Mouse (Mus musculus) CD4-positive, CD25-positive, alpha-beta regulatory T cell, adult 2 months (primary cell): ENCODE data around the gene Lrp10.
A peak's percentile ranks its signal among the peaks of the same experiment; 100 is the strongest.

Experiments
- DNase-seq: peaks from one replicate; pipeline ENCODE4 v3.0.0-alpha.2; 2012; ENCODE audit warnings: low read depth, low spot score

The Lrp10 gene

DNA sequence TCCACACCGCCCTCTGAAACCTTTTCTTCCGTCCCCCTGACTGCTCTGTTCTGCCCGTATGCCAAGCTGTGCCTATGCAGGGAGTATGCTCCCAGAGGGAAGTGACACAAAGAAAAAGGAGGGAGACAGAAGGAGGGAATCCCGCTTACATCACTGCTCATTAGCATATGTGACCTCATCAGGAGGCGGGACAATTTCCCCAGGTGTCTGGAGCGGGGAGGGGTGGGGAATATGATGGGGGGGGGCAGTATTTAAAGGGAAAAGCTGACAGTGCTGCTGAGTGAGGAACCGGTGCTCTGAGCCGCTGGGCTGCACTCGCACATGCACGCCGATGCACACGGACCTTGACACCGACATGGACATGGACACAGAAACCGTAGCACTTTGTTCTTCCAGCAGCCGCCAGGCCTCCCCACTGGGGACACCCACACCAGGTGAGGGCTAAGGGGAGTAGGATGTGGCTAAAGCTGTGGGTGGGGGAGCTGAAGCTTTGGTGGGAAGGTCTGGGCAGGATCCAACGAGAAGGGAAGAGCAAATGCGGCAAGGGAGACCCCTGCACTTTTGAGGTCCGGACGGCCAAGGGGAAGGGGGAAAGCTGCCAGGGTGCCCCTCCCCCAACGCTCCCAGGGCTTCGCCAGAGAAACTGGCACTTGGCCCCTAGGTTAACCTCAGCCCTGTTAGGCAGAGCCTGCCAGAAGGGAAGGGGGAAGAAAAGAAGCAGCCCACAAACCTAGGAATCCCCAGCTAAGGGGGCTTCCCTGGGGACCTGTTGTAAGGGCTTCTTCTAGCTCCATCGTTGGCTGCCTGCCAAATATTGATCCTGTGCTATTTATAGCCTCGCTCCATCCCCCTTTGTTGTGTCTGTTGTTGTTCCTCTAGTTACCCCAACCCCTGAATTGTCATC lies 12.3 kb downstream of the Lrp10 start, which contains the start of gene Rem2:
Gene Rem2 (plus strand): TSS at position 160 of the 904 bp plus-strand sequence.
- no peak for DNase-seq

DNA sequence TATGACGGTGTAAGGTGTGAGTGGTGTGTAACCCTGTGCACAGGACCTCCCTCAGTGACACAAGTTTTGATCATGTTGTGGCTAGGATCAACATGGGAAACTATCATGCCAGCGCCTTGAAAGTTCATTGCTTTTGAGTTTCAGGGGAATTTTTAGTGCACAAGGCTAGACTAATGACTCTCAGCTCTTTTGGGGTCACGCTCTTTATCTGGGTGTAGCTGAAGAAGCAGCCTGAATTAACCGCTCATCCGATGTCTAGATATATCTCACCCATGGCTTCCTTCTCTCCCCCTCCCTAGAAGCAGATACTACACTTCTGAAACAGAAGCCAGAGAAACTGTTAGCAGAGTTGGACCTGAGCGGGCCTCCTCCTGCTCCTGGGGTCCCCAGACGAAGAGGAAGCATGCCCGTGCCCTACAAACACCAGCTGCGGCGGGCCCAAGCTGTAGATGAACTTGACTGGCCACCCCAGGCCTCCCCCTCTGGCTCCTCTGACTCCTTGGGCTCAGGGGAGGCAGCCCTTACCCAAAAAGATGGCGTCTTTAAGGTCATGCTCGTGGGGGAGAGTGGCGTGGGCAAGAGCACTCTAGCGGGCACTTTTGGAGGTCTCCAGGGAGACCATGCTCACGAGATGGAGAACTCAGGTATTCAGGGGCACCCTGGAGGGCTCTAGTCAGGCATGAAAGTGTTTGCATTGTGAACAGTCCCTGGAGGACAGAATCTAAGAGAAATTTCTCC lies 13.4 kb downstream of the Lrp10 start:
- DNase-seq, result no peak

DNA sequence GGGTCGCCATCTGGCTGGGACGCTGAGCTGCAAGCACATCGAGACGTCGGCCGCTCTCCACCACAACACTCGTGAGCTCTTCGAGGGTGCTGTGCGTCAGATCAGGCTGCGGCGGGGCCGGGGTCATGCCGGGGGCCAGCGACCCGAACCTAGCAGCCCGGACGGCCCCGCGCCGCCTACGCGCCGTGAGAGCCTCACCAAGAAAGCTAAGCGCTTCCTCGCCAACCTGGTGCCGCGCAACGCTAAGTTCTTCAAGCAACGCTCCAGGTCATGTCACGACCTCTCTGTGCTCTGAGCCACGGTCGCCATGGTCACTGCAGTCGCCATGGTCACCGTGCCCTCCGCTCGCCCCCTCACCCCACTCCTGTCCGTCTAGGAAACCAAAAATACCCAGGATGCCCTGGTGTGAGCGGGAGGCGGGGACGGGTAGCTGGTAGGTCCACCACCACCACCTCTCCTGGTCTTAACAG lies 15.5 kb downstream of the Lrp10 start:
- peak; percentile 80 for DNase-seq

DNA sequence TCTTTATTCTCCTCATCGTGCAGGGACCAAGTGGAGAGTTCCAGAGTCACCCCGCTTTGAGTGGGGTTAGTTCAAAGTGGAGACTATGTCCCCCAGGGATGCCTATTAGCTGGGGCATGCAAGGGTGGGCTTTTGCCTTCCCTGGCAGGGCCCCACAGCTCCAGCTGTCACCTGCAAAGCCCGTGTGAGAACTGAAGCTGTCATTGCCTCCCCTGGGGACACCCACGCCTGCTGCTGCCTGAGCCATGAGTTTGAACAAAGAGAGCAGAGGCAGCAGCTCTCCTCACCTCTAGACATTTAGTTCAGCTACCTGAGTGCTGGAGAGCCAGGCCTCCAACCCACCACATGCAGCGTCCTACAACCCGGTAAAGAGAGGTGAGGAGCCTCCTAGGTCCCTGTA lies 16.7 kb downstream of the Lrp10 start:
- DNase-seq, result peak; percentile 48

DNA sequence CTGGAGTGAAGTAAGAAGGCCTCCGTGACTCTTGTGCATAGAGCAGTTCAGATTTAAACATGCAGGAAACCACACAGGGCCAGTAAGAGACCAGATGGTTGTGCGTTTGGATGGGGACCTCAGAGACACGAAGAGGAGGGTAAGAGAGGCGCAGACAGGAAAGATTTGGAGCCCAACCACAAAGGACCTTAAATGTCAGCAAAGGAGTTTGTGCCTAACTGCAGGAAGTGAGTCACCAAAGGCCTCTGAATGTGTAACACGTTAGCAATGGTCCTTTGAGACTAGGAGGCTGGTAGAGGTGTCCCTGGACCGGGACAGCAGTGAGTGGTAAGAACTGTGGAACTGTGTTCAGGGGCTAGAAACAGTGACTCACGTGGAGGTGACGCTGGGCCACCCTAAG lies 17.5 kb downstream of the Lrp10 start:
- peak; percentile 74 for DNase-seq

DNA sequence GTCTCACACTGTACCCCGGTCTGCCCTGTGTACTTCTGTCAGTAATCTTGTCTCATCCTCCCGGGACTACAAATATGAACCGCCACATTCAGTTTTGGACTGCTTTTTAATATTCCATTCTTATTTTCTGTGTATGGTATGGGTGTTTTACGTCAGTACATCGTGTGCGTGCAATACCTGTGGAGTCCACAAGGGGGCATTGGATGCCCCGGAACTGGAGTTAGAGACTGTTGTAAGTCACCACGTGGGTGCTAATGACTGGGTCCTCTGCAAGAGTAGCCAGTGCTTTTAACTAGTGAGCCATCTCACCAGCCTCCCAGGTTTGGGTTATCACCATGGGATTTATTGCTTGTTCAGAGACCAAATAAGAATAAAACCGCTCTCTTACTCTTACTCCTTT lies 18.6 kb downstream of the Lrp10 start:
- DNase-seq, result peak; percentile 82

DNA sequence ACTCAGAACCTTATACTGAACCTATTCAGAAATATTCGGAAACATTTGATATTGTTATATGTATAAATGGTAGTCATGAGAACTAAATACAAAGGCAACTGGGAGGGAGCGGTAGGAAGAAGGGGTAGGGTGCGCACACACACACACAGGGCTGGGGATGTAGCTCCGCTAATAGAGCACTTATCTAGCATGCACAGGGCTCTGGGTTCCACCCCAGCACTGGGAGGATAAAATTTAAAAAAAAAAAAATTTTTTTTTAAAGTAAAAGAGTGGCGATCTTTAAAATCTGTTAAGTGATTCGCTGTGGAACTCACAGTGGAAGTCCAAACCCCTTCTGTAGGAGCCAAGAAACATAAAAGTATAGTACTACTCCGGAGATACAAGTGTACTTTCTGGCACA lies 22.0 kb downstream of the Lrp10 start:
- DNase-seq, result no peak

DNA sequence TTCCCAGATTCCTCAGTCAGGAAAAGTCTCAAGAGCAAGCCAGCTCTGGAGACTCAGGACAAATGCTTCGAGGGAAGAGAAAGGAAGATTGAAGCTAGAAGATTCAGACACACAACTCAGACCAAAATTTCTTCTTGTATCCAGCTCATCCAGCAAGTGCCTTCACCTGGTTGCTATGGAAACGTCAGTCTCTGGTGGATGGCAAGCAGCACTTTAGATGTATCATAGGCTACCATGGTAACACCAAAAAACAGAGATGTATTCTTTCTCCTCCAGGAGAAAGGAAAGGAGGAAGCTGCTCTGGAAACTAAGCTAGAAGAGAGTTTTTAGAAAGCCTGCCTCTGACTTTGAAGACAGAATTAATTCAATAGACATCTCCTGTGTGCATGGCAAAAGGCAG lies 23.8 kb downstream of the Lrp10 start:
- DNase-seq, result no peak

DNA sequence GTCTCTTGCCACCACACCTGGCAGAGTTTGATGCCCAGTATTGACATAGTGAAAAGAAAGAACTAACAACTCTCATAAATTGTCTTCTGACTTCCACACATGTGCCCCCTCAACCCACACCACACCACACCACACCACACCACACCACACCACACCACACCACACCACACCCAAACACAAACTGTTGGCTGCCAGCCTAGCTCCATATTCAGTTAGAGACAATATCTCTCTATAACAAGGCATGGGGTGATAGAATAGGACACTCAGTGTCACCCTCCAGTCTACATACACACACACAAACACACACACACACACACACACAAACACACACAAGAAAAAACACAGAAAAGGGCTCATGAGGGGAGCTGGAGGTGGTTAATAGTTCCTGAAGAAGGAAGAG lies 24.4 kb downstream of the Lrp10 start:
- no peak for DNase-seq

DNA sequence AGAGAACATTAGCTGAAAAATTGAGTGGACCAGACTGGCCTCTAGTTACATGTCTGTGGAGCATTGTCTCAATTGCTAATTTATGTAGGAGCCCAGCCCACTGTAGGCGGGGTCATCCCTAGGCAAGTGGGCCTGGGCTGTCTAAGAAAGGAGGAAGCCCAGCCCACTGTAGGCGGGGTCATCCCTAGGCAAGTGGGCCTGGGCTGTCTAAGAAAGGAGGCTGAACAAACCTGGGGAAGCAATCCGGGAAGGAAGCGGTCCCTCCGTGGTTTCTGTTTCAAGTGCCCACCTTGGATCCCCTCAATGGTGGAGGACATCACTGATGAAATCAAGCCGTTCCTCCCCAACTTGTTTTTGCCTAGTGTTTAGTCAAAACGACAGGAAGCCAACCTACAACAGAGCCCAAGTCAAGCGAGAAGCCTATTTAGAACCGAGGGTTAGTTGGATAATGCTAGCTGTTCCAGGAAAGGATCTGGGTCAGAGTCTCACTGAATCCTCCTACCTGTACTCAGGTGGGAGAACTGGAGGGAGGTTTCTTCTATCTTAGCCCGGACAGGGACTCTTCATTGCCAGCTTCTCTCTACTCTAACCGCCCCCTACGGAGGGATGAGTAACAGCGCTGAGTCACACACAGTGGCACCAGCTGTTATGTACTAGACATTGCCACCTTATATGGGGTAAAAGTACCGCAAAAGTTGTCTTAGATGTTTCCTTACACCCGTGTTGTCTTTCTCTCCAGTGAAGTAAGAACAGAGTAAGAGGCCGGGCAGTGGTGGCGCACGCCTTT lies 28.6 kb downstream of the Lrp10 start:
- peak; percentile 79 for DNase-seq

DNA sequence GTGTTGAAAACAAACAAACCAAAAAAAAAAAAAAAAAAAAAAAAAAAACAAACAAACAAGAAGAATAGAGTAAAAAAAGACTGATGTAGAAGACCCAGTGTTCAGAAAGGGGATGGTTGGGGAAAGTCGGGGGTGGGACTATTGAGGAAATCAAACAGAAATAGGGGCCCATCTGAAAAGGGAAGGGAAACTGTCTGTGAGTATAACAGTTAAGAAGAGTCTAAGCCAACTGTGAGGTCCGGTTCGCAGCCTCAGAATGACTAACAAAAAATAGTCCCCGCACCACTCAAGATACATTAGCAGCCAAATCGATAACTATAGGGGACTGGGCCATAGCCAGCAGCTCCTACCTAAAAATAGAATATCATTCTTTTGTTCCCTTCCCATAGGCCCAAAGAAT lies 29.3 kb downstream of the Lrp10 start:
- DNase-seq, result no peak

DNA sequence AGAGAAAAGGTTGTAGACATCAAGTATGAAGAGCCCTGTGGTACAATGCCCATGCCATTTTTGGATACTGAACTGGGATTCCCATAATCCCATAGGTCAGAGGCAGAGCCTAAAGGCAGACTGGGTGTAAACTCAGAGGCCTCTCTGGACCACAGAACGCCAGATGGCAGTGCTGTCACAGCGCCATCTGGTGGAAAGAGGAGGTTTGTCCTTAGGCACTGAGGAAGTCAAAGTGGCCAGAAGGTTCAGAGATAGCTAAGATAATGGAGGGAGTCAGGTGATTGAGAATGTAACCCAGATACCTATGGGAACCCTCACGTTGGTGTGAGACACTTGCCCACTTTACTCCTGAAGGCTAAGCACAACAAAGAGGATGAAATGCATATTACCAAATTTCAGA lies 30.3 kb downstream of the Lrp10 start:
- peak; percentile 90 for DNase-seq

DNA sequence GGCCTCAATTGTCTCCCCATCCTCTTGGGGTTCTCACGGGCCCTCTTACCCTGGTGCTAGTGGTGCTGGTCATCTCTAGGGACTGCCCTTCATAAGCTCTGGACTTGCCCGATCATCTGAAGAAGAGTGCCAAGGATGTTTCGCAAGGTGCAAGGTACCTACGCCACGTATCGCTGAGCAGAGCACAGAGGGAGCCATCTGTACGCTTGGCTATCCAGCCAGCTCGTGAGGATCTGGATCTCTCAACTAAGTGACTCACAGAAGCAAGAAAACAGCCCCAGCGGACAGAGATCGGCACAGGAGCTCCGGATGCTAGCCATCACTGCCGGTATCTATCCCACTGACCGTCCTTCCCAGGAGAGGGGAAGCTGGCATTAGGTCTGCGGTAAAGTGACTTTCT lies 32.8 kb downstream of the Lrp10 start:
- DNase-seq, result no peak

DNA sequence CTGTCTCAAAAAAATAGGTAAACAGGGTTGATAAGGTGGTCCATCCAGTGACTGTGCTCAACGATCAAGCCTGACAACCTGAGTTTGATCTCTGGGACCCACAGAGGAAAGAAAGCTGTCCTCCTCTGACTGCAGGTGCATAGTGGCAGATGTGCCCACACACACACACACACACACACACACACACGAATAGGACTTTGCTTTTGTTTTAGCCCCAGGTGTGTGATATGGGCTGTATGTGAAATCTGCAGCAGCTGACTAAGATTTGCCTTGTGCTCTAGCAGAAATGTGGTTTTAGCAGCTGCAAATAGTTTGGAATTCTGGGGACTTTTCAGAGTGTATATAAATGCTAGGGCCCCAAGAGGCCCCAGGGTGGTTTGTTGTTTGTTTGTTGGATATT lies 35.4 kb downstream of the Lrp10 start:
- no peak for DNase-seq

DNA sequence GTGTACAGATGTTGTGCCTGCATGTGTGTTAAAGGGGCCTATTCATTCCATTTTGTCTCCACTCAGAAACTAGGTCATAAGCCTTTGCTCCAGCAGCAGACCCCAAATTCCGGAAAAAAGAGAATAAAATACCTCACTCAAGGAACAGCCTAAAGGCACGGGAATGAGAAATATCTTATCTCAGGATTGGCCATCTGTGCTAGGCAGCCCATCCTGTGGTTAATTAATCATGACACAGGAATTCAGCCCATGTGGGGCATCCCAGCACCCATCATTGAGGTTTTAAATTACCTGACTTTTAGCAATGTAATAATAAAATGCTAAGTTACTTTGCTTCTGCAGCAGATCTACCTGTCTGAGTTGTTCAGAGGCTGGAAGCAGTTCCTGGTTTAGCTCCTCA lies 37.4 kb downstream of the Lrp10 start:
- no peak for DNase-seq

DNA sequence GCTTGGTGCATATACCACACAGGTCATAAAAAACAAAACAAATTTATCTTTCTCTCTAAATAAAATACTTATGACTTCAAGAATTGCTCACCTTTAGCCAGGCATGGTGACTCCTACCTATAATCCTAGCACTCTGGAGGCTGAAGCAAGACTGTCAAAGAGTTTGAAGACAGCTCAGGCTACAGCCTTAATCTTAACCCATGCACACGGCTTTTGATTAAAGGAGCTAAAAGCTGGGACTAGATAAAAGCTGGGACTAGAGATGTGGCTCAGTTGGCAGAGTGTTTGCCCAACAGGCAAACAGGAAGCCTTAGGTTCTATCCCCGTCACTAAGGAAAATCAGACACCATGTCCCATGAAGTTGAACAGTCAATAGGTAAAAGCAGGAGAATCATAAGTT lies 39.2 kb downstream of the Lrp10 start:
- no peak for DNase-seq

DNA sequence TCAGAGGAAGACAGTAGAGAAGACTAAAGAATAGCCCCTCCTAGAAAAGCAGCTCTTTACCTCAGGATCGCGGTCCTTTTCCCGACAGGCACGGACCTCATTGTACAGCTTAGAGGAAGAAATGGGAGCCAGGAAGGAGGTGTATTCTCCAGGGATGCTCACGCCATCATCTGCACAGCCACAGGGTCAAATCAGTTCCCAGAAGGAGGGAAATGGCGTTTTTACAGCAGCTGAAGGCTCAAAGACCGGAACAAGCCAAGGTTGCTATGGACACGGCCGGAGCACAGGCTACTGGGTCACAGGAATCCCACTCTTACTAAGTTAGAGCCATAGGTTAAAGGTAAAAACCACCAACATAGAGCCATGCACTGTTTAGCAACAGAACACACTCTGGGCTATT lies 45.8 kb downstream of the Lrp10 start:
- no peak for DNase-seq

DNA sequence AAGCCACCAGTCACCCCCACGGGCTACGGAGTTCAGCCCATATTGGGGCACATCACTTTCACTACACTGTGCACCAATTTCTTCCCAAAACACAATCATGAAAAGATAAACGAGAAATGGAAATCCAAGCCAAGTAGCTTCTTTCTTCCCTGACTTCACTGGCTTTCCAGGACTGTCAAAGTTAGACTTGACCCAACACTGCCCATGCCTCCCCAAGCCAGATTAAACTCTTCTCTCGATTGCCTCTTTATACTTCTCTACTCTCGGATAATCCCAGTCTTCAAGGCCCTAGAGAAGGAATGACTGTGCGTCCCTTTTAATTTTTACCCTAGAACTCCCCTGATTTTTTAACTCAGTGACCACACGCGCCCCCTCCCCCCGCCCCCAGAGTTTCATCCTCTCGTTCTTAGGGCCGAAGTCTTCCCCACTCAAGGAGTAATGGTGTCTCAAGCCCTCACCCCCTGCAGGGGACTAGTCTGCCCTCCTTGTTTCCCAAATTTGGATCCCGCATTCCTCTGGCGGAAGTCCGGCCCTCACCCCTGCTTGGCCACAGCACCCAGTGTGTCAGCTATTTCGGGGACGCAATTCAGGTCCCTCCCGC lies 52.9 kb downstream of the Lrp10 start:
- peak; percentile 19 for DNase-seq
